8 mouse cellular contexts compared by ENCODE assay signal in the genomic region with DNA sequence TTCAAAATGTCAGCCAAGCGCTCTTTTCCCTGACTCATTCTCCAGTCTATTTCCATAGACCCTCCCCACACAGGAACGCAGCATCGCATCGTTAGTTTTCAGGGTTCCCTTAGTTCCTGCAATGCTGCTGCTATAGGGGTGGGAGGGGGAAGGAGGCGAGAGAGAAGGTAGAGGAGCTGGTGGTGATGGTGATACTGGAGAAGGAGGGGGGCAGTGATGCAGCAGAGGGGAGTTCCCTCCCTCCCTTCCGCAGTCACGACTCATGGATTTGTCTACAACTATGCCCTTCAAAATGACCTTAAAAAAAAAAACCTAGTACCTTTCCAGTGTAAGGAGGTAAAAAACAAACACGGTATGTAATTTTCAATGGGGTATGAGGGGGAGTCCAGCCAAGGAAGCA. TPM values are rescaled to one million over a fixed set of nuclear protein-coding genes. Genes with fewer than 3 reads are reported as not detected.
DNase-seq lines count a peak whose midpoint lies in the region; ATAC-seq and TF ChIP-seq lines count a peak whose summit lies in the region.

No protein-coding gene starts in this region.

- peak overlapping the region; percentile 82; the same call in 1 of the 2 replicates for H3K9ac ChIP-seq in lung, embryonic 15.5 days
- H3K9ac ChIP-seq in forebrain, embryonic 16.5 days (replicated peaks; ENCODE audit: low read depth, low read length) = peak overlapping the region; percentile 87
- H3K9ac ChIP-seq in liver, embryonic 16.5 days (ENCODE audit: low read depth, low read length) = peak overlapping the region; percentile 50; the same call in 1 of the 2 replicates

- intact Hi-C loops in gastrocnemius, postnatal 36 days (cut with DNase I) = no loop called here

- H3K4me2 ChIP-seq in lung, embryonic 15.5 days = peak overlapping the region; percentile 93
- peak overlapping the region; percentile 75 for H3K4me2 ChIP-seq in forebrain, embryonic 16.5 days (ENCODE audit: low read length)
- H3K4me2 ChIP-seq in liver, embryonic 16.5 days (ENCODE audit: low read depth, low read length) = peak overlapping the region; percentile 58

- 6% methylated on average over 8 of the region's 8 CpGs for WGBS in lung, embryonic 15.5 days
- WGBS in cerebellum, adult 2 months = under 1% methylated on average over 8 of the region's 8 CpGs
- 4% methylated on average over 8 of the region's 8 CpGs for WGBS in forebrain, embryonic 16.5 days
- 7% methylated on average over 8 of the region's 8 CpGs for WGBS in liver, embryonic 16.5 days (ENCODE audit: insufficient replicate concordance)

- H3K27me3 ChIP-seq in lung, embryonic 15.5 days = peaks cover 51% of the 10 kb centered on the region
- H3K27me3 ChIP-seq in cerebellum, adult 2 months (ENCODE audit: control insufficient read depth, insufficient read depth, low read length) = no peaks in the 10 kb centered on the region
- H3K27me3 ChIP-seq in forebrain, embryonic 16.5 days (replicated peaks; ENCODE audit: control insufficient read depth, insufficient read depth, low read length) = no peaks in the 10 kb centered on the region
- H3K27me3 ChIP-seq in liver, embryonic 16.5 days (ENCODE audit: control insufficient read depth, insufficient read depth, low read depth, low read length) = peaks cover 46% of the 10 kb centered on the region

- DNase-seq in lung, postnatal 36 days = no peak
- DNase-seq in cerebellum, adult 2 months = peak; percentile 64 to 82
- no peak for DNase-seq in gastrocnemius, postnatal 36 days
- DNase-seq in kidney, postnatal 14 days = no peak
- DNase-seq in lung, postnatal 4 days = no peak

- H3K36me3 ChIP-seq in lung, embryonic 15.5 days = no peaks in the 10 kb centered on the region; the same call in 1 of the 2 replicates
- peaks cover 7% of the 10 kb centered on the region for H3K36me3 ChIP-seq in forebrain, embryonic 16.5 days (ENCODE audit: control insufficient read depth, insufficient read depth)
- no peaks in the 10 kb centered on the region for H3K36me3 ChIP-seq in liver, embryonic 16.5 days (ENCODE audit: control insufficient read depth, insufficient read depth)

- H3K27ac ChIP-seq in lung, embryonic 15.5 days = peak overlapping the region; percentile 95; the same call in 1 of the 2 replicates
- H3K27ac ChIP-seq in cerebellum, adult 2 months (ENCODE audit: insufficient read depth, low read length) = peak overlapping the region; percentile 99
- H3K27ac ChIP-seq in forebrain, embryonic 16.5 days (ENCODE audit: low read length) = peak overlapping the region; percentile 96
- no peak overlapping the region for H3K27ac ChIP-seq in liver, embryonic 16.5 days (ENCODE audit: low read length)

- no peaks in the 10 kb centered on the region for H3K9me3 ChIP-seq in lung, embryonic 15.5 days
- no peaks in the 10 kb centered on the region for H3K9me3 ChIP-seq in forebrain, embryonic 16.5 days (ENCODE audit: control insufficient read depth, low read length)
- H3K9me3 ChIP-seq in liver, embryonic 16.5 days (replicated peaks; ENCODE audit: control insufficient read depth, low read length) = no peaks in the 10 kb centered on the region

- no peak for ATAC-seq in lung, embryonic 15.5 days (ENCODE audit: borderline replicate concordance, extremely low read depth, low FRiP score, low TSS enrichment)
- no peak for ATAC-seq in forebrain, embryonic 16.5 days
- ATAC-seq in liver, embryonic 16.5 days (ENCODE audit: low read depth) = no peak

- no peak for TF ChIP-seq CTCF in cerebellum, adult 2 months (IDR thresholded peaks at IDR 0.05; ENCODE audit: borderline replicate concordance, insufficient read depth, low read depth, low read length)

- H3K4me1 ChIP-seq in lung, embryonic 15.5 days = peaks cover 21% of the 10 kb centered on the region
- H3K4me1 ChIP-seq in cerebellum, adult 2 months (ENCODE audit: control insufficient read depth, insufficient read depth, low read length) = peaks cover 13% of the 10 kb centered on the region; the same call in 1 of the 2 replicates
- peaks cover 40% of the 10 kb centered on the region for H3K4me1 ChIP-seq in forebrain, embryonic 16.5 days (replicated peaks; ENCODE audit: control insufficient read depth, insufficient read depth, low read length)
- no peaks in the 10 kb centered on the region; the same call in none of the 2 replicates for H3K4me1 ChIP-seq in liver, embryonic 16.5 days (ENCODE audit: control insufficient read depth, low read depth, low read length)

- peak overlapping the region; percentile 72 for H3K4me3 ChIP-seq in lung, embryonic 15.5 days
- peak overlapping the region; percentile 82 for H3K4me3 ChIP-seq in cerebellum, adult 2 months (replicated peaks; ENCODE audit: insufficient read depth, low read depth, low read length)
- H3K4me3 ChIP-seq in forebrain, embryonic 16.5 days (replicated peaks; ENCODE audit: low read length) = peak overlapping the region; percentile 86
- peak overlapping the region; percentile 58 for H3K4me3 ChIP-seq in liver, embryonic 16.5 days (ENCODE audit: low read depth, low read length)

- TF ChIP-seq POLR2A in cerebellum, adult 2 months (IDR thresholded peaks at IDR 0.05; ENCODE audit: borderline replicate concordance, insufficient read depth, low read length) = 0 out of 2 replicates have a peak, but pooled peaks have one; percentile 23

RNA-seq across cellular contexts. Expression of gene Atp1b1, which starts 1.4 kb away (rescaled TPM):
- polyA plus RNA-seq in lung, embryonic 15.5 days (2015; fragmentation: Nextera tagmentation; extraction: Ambion mirVana) = 81.1 and 98.2 TPM in 2 replicates
- polyA plus RNA-seq in cerebellum, adult 2 months (2012; rRNA removed) = 1,554 and 1,580 TPM in 2 replicates
- 110 and 132 TPM in 2 replicates for polyA plus RNA-seq in forebrain, embryonic 16.5 days (2015; fragmentation: Nextera tagmentation; extraction: Ambion mirVana)
- 17.7 and 20.3 TPM in 2 replicates for polyA plus RNA-seq in liver, embryonic 16.5 days (2015; fragmentation: Nextera tagmentation; extraction: Ambion mirVana)
- 100 to 1,000 TPM; 131 to 188 TPM for total RNA-seq in gastrocnemius, postnatal 36 days (2021)

Comparison
In these comparisons a context has a peak if more than half of its experiments do, and no peak if none do; other contexts are left out.
1. DNase-seq: peak in cerebellum, adult 2 months (2 of 2); none in lung, postnatal 36 days (single experiment), gastrocnemius, postnatal 36 days (0 of 2), kidney, postnatal 14 days (single experiment) and lung, postnatal 4 days (0 of 2).
2. RNA of gene Atp1b1, which starts 1.4 kb away (polyA plus RNA-seq): 1,554 to 1,580 TPM in cerebellum, adult 2 months; 110 to 132 TPM in forebrain, embryonic 16.5 days, 81.1 to 98.2 TPM in lung, embryonic 15.5 days and 17.7 to 20.3 TPM in liver, embryonic 16.5 days; every median in the first group is over 10 times any median in the second.
3. Peak in every context shown above with its lines, with median percentiles within 50 percentile points of each other: H3K4me2 ChIP-seq, H3K4me3 ChIP-seq and H3K9ac ChIP-seq.